Mouse (Mus musculus): ENCODE results near the gene Cryzl2. TPM values are rescaled to one million over a fixed set of nuclear protein-coding genes. Genes with fewer than 3 reads are reported as not detected.

The Cryzl2 gene
- total RNA-seq, 1 experiment, result 6.9 TPM

DNA sequence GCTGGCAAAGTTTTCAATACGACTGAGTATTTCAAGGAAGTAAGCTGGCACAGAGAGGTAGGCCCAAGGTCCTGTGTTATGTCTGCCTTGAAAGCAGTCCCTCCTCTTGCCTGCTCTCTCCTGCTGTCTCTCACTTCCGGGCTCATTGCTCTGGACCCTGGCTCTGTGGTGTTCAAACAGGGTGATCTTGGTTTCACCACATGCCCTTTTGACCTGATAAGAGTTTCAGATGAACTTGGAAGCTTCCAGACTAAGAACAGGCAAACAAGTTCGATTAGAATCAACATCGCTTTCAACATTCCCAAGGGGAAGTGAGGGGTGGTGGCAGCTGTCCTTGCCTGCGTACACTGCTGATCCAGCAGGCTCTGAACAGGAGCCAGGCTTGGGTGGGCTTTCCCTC lies 68.2 kb downstream of the Cryzl2 start:
- H3K4me3 ChIP-seq (ENCODE audit: insufficient read depth in 1 of 2, low read depth in 1 of 2, low read length in 2 of 2, poor library complexity in 1 of 2, severe bottlenecking in 1 of 2), result no peak overlapping the region
- in situ Hi-C loops (cut with MboI; ENCODE audit: low sequenced_read_pairs in 2 of 2, unreplicated experiment in 2 of 2), result no loop called here
- TF ChIP-seq CHD2 (IDR thresholded peaks at IDR 0.05; ENCODE audit: low read depth, low read length) (no peak), ZC3H11A (IDR thresholded peaks at IDR 0.05; ENCODE audit: borderline replicate concordance, low read depth, low read length) (no peak), HCFC1 (IDR thresholded peaks at IDR 0.05; ENCODE audit: borderline replicate concordance, insufficient read depth, low read length) (no peak), MAFK (IDR thresholded peaks at IDR 0.05; ENCODE audit: insufficient read depth, low read depth, low read length) (no peak), ZNF384 (IDR thresholded peaks at IDR 0.05; ENCODE audit: low read depth, low read length) (no peak)
- no peak overlapping the region for H3K27ac ChIP-seq (ENCODE audit: insufficient read depth, low read depth, low read length, poor library complexity, severe bottlenecking)
- H3K36me3 ChIP-seq (ENCODE audit: control insufficient read depth, insufficient read depth, low read length, poor library complexity, severe bottlenecking), result no peaks in the 10 kb centered on the region
- no peaks in the 10 kb centered on the region for H3K4me1 ChIP-seq (ENCODE audit: control insufficient read depth in 2 of 2, insufficient read depth in 2 of 2, low read length in 2 of 2, poor library complexity in 1 of 2)
- H3K9me3 ChIP-seq (ENCODE audit: control insufficient read depth, insufficient read depth, low read depth, low read length), result no peaks in the 10 kb centered on the region
- no peak for DNase-seq (ENCODE audit: low read depth, low spot score)
- no peak overlapping the region for H3K9ac ChIP-seq (ENCODE audit: insufficient read depth, low read depth, low read length, poor library complexity, severe bottlenecking)

DNA sequence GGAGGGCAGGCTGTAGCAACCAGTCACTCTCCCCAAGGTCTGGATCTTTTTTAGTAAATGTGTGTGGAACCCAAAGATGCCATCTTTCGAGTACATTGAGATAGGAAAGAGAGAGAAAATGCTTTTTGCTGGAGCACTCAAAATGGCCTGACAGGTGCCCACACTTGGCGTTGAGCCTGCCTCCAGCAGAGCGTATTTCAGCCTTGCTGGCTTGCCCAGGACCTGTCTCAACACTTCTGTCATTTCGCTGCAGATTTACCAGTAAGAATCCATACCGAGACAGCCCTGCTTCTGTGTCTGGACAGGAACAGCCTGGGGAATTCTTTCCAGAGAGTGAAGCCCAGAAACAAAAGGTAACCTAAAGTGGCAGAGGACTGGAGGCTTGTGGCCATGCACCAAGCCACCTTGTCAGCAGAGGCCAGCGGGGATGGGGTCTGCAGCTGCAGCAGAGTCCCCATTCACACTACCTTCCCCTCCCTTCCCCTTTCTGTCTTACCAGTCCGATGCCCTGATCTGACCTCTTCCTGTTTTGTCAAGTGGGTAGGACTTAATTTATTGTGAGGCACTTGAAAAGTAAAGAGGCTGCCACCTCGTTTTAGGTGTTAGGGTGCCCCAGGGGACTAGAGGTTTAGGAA lies 74.6 kb downstream of the Cryzl2 start:
- no peaks in the 10 kb centered on the region for H3K9me3 ChIP-seq (ENCODE audit: control insufficient read depth, insufficient read depth, low read depth, low read length)
- no peak overlapping the region for H3K27ac ChIP-seq (ENCODE audit: insufficient read depth, low read depth, low read length, poor library complexity, severe bottlenecking)
- H3K36me3 ChIP-seq (ENCODE audit: control insufficient read depth, insufficient read depth, low read length, poor library complexity, severe bottlenecking), result no peaks in the 10 kb centered on the region
- no peak overlapping the region for H3K9ac ChIP-seq (ENCODE audit: insufficient read depth, low read depth, low read length, poor library complexity, severe bottlenecking)
- in situ Hi-C loops (cut with MboI; ENCODE audit: low sequenced_read_pairs in 2 of 2, unreplicated experiment in 2 of 2), result no loop called here
- H3K4me1 ChIP-seq (ENCODE audit: control insufficient read depth in 2 of 2, insufficient read depth in 2 of 2, low read length in 2 of 2, poor library complexity in 1 of 2), result no peaks in the 10 kb centered on the region
- no peak overlapping the region for H3K4me3 ChIP-seq (ENCODE audit: insufficient read depth in 1 of 2, low read depth in 1 of 2, low read length in 2 of 2, poor library complexity in 1 of 2, severe bottlenecking in 1 of 2)
- TF ChIP-seq CHD2 (IDR thresholded peaks at IDR 0.05; ENCODE audit: low read depth, low read length), result no peak
- DNase-seq (ENCODE audit: low read depth, low spot score), result no peak

DNA sequence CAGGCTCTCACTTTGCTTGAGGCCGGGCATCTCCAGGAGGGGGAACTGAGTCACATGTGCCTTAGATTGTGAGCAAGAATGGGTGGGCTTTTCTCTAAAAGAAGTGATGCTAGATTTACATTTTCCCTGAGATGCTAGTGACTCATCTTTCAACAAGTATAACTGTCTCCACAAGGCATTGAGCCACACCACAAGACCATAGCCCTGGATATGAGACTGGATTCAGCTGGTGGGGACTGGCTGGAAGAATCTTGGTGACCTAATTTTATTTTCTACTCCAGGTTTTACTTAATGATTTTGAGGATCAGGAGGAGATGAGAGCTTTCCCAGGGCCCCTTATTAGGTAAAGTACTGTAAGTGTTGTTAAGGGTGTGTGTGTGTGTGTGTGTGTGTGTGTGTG lies 77.2 kb downstream of the Cryzl2 start:
- Histone ChIP-seq H3K4me3 (ENCODE audit: insufficient read depth in 1 of 2, low read depth in 1 of 2, low read length in 2 of 2, poor library complexity in 1 of 2, severe bottlenecking in 1 of 2) (no peak overlapping the region), H3K36me3 (ENCODE audit: control insufficient read depth, insufficient read depth, low read length, poor library complexity, severe bottlenecking) (no peaks in the 10 kb centered on the region), H3K9me3 (ENCODE audit: control insufficient read depth, insufficient read depth, low read depth, low read length) (no peaks in the 10 kb centered on the region), H3K9ac (ENCODE audit: insufficient read depth, low read depth, low read length, poor library complexity, severe bottlenecking) (no peak overlapping the region), H3K4me1 (ENCODE audit: control insufficient read depth in 2 of 2, insufficient read depth in 2 of 2, low read length in 2 of 2, poor library complexity in 1 of 2) (no peaks in the 10 kb centered on the region), H3K27ac (ENCODE audit: insufficient read depth, low read depth, low read length, poor library complexity, severe bottlenecking) (no peak overlapping the region)
- no peak for TF ChIP-seq ZNF384 (IDR thresholded peaks at IDR 0.05; ENCODE audit: low read depth, low read length)
- no peak for TF ChIP-seq CHD2 (IDR thresholded peaks at IDR 0.05; ENCODE audit: low read depth, low read length)
- TF ChIP-seq ZC3H11A (IDR thresholded peaks at IDR 0.05; ENCODE audit: borderline replicate concordance, low read depth, low read length), result no peak
- no peak for TF ChIP-seq MAFK (IDR thresholded peaks at IDR 0.05; ENCODE audit: insufficient read depth, low read depth, low read length)
- no peak for DNase-seq (ENCODE audit: low read depth, low spot score)
- in situ Hi-C loops (cut with MboI; ENCODE audit: low sequenced_read_pairs in 2 of 2, unreplicated experiment in 2 of 2), result no loop called here

DNA sequence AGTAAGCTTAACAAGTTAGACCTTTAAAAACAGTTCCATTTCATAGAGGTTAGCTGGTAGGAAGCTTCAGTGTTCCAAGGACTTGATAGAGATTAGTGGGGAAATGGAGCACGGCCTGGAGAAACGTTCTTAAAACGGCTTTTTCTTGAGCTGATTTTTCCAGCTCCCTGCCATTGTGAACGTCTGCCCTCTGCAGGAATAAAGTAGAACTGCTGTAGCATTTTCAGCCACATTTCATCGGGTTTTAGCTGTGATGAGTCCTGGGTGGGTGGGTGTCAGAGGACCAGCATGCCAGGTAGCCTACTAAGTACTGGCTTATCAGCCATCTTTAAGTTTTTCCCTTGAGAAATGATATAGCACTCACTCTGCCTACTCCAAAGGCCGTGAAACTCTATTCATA lies 78.1 kb downstream of the Cryzl2 start:
- Histone ChIP-seq H3K27ac (ENCODE audit: insufficient read depth, low read depth, low read length, poor library complexity, severe bottlenecking) (no peak overlapping the region), H3K4me1 (ENCODE audit: control insufficient read depth in 2 of 2, insufficient read depth in 2 of 2, low read length in 2 of 2, poor library complexity in 1 of 2) (no peaks in the 10 kb centered on the region), H3K9ac (ENCODE audit: insufficient read depth, low read depth, low read length, poor library complexity, severe bottlenecking) (no peak overlapping the region), H3K4me3 (ENCODE audit: insufficient read depth in 1 of 2, low read depth in 1 of 2, low read length in 2 of 2, poor library complexity in 1 of 2, severe bottlenecking in 1 of 2) (no peak overlapping the region), H3K9me3 (ENCODE audit: control insufficient read depth, insufficient read depth, low read depth, low read length) (no peaks in the 10 kb centered on the region), H3K36me3 (ENCODE audit: control insufficient read depth, insufficient read depth, low read length, poor library complexity, severe bottlenecking) (no peaks in the 10 kb centered on the region)
- peak; percentile 28 for DNase-seq (ENCODE audit: low read depth, low spot score)
- TF ChIP-seq ZC3H11A (IDR thresholded peaks at IDR 0.05; ENCODE audit: borderline replicate concordance, low read depth, low read length), result no peak; the same call in 1 of the 2 replicates
- TF ChIP-seq ZNF384 (IDR thresholded peaks at IDR 0.05; ENCODE audit: low read depth, low read length), result no peak
- no peak for TF ChIP-seq MAFK (IDR thresholded peaks at IDR 0.05; ENCODE audit: insufficient read depth, low read depth, low read length)
- TF ChIP-seq CHD2 (IDR thresholded peaks at IDR 0.05; ENCODE audit: low read depth, low read length), result no peak
- TF ChIP-seq HCFC1 (IDR thresholded peaks at IDR 0.05; ENCODE audit: borderline replicate concordance, insufficient read depth, low read length), result no peak
- in situ Hi-C loops (cut with MboI; ENCODE audit: low sequenced_read_pairs in 2 of 2, unreplicated experiment in 2 of 2), result no loop called here

DNA sequence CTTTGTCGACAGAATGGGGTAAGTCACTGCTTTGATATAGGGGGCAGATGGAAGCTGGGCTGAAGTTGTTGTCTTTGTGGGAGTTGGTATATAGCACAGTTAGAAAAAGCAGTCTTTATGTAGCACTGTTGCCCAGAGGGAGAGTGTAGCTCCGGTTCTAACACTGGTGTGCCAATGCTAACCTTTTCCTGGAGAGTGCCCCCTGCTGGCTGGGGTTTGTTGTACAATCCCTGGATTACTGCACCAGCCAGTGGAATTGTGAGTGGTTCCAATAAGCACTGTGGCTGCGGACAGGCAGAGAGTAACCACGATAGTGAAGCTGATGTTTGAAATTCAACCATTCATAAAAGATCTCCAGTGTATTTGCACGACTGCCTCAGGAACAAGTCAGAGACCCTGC lies 79.3 kb downstream of the Cryzl2 start:
- no peaks in the 10 kb centered on the region for H3K36me3 ChIP-seq (ENCODE audit: control insufficient read depth, insufficient read depth, low read length, poor library complexity, severe bottlenecking)
- no peaks in the 10 kb centered on the region for H3K9me3 ChIP-seq (ENCODE audit: control insufficient read depth, insufficient read depth, low read depth, low read length)
- H3K27ac ChIP-seq (ENCODE audit: insufficient read depth, low read depth, low read length, poor library complexity, severe bottlenecking), result no peak overlapping the region
- peak; percentile 36 for DNase-seq (ENCODE audit: low read depth, low spot score)
- H3K4me1 ChIP-seq (ENCODE audit: control insufficient read depth in 2 of 2, insufficient read depth in 2 of 2, low read length in 2 of 2, poor library complexity in 1 of 2), result no peaks in the 10 kb centered on the region
- H3K9ac ChIP-seq (ENCODE audit: insufficient read depth, low read depth, low read length, poor library complexity, severe bottlenecking), result no peak overlapping the region
- in situ Hi-C loops (cut with MboI; ENCODE audit: low sequenced_read_pairs in 2 of 2, unreplicated experiment in 2 of 2), result no loop called here
- no peak for TF ChIP-seq MAFK (IDR thresholded peaks at IDR 0.05; ENCODE audit: insufficient read depth, low read depth, low read length)
- no peak for TF ChIP-seq HCFC1 (IDR thresholded peaks at IDR 0.05; ENCODE audit: borderline replicate concordance, insufficient read depth, low read length)
- no peak for TF ChIP-seq ZC3H11A (IDR thresholded peaks at IDR 0.05; ENCODE audit: borderline replicate concordance, low read depth, low read length)
- no peak for TF ChIP-seq CHD2 (IDR thresholded peaks at IDR 0.05; ENCODE audit: low read depth, low read length)
- TF ChIP-seq ZNF384 (IDR thresholded peaks at IDR 0.05; ENCODE audit: low read depth, low read length), result no peak
- H3K4me3 ChIP-seq (ENCODE audit: insufficient read depth in 1 of 2, low read depth in 1 of 2, low read length in 2 of 2, poor library complexity in 1 of 2, severe bottlenecking in 1 of 2), result no peak overlapping the region

Other genes starting within 250 kb of the Cryzl2 start
- 8.1 and 11.9 TPM in 2 replicates for gene Rasal2, start 46.0 kb upstream of the Cryzl2 start, total RNA-seq (2012; rRNA removed)
- gene Sec16b, start 48.2 kb downstream of the Cryzl2 start, total RNA-seq (2012; rRNA removed), result 0.05 and 0.13 TPM in 2 replicates

Measured in ES-E14 (cell line).